Mouse (Mus musculus) midbrain, embryonic 12.5 days (tissue): ENCODE data around the gene Gpatch1. TPM values are rescaled to one million over a fixed set of nuclear protein-coding genes. Genes with fewer than 3 reads are reported as not detected.
"Not testable (repeated sequence)": the region's sequence is repeated elsewhere in the genome, so short reads cannot be mapped to it uniquely, and the experiment has no call there.

Experiments used
- ATAC-seq: fragments of 200-750 bp; cut with Nextera tagmentation; 2 replicates; pipeline ENCODE4 v1.8.0; 2017; ENCODE audit warnings: low read depth, moderate TSS enrichment, moderate library complexity; ENCODE audit not compliant: low FRiP score
- H3K27ac ChIP-seq: fragments of 300-500 bp; sonication (generic); replicated peaks from 2 replicates; pipeline ENCODE4 v1.5.1; 2016; ENCODE audit warnings: mild to moderate bottlenecking
- H3K27me3 ChIP-seq: fragments of 300-500 bp; sonication (generic); 2 replicates; pipeline ENCODE4 v1.6.1; 2016; ENCODE audit warnings: mild to moderate bottlenecking
- H3K36me3 ChIP-seq: fragments of 300-500 bp; sonication (generic); 2 replicates; pipeline ENCODE4 v1.6.1; 2016
- H3K4me1 ChIP-seq: fragments of 300-500 bp; sonication (generic); 2 replicates; pipeline ENCODE4 v1.6.1; 2016
- H3K4me2 ChIP-seq: fragments of 300-500 bp; sonication (generic); replicated peaks from 2 replicates; pipeline ENCODE4 v1.6.1; 2016; ENCODE audit warnings: mild to moderate bottlenecking, moderate library complexity
- H3K4me3 ChIP-seq: fragments of 300-500 bp; sonication (generic); 2 replicates; pipeline ENCODE4 v1.5.1; 2016; ENCODE audit warnings: mild to moderate bottlenecking
- H3K9ac ChIP-seq: fragments of 300-500 bp; sonication (generic); replicated peaks from 2 replicates; pipeline ENCODE4 v1.6.1; 2016; ENCODE audit warnings: mild to moderate bottlenecking, moderate library complexity
- H3K9me3 ChIP-seq: fragments of 300-500 bp; sonication (generic); 2 replicates; pipeline ENCODE4 v1.6.1; 2016; ENCODE audit warnings: mild to moderate bottlenecking
- WGBS: fragments of 180-500 bp; shearing (Covaris S2); methylation state at CpG from one replicate; pipeline ENCODE4 v1.1.7; 2016; 5-methylcytosine and 5-hydroxymethylcytosine counted together
- polyA plus RNA-seq: library from polyadenylated mRNA; unstranded; fragments of >200 nt; fragmentation: Nextera tagmentation; extraction: Ambion mirVana; gene quantifications from 2 replicates; pipeline ENCODE4 v1.2.1, GENCODE M21; 2016

Gene Gpatch1
- polyA plus RNA-seq, 1 experiment from 2014 or later: 19.6 TPM

- H3K4me1 ChIP-seq: peaks cover 18% of the 10 kb centered on the region
- not testable (repeated sequence) for H3K9ac ChIP-seq, H3K27ac ChIP-seq, H3K27me3 ChIP-seq, H3K4me3 ChIP-seq, H3K36me3 ChIP-seq, H3K9me3 ChIP-seq, ATAC-seq, H3K4me2 ChIP-seq
- WGBS: 75% methylated on average over 3 of the region's 3 CpGs
Observed at GRCm38 (mm10) chr7:35319221-35319620, 981 bp upstream of the Gpatch1 start.

DNA sequence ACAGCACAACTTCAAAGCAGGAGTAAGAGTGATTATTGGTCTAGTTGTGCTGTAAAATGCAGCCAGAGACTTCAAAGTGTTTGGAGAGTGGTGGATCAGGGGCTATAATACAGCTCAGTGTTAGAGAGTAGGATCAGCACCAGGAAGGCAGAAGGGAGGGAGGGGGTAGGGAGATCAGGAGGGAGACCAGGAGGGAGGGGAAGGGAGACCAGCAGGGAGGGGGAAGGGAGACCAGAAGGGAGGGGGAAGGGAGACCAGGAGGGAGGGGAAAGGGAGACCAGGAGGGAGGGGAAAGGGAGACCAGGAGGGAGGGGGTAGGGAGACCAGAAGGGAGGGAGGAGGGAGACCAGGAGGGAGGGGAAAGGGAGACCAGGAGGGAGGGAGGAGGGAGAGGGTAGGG is 4.1 kb downstream of the Gpatch1 start:
- no peaks in the 10 kb centered on the region for H3K27me3 ChIP-seq
- ATAC-seq: no peak

DNA sequence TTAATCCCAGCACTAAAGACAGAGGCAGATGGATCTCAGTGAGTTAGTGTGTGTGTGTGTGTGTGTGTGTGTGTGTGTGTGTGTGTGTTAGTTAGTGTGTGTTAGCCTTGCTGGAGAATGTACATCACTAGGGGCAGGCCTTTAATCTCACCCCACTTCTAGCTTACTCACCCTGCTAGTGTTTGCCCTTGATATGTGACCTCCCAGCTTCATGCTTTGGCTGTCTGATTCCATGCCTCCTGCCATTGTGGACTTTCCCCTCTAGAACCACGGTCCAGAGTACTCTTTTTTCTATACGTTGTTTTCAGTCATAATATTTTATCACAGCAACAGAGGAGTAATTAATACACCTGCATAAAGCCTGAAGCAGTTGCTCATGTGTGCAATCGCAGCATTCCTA is 7.0 kb downstream of the Gpatch1 start:
- Histone ChIP-seq H3K27me3 (no peaks in the 10 kb centered on the region), H3K4me1 (peaks cover 3% of the 10 kb centered on the region; the same call in 1 of the 2 replicates), H3K36me3 (peaks cover 34% of the 10 kb centered on the region), H3K9ac (no peak overlapping the region), H3K4me3 (no peak overlapping the region), H3K4me2 (no peak overlapping the region), H3K9me3 (no peaks in the 10 kb centered on the region), H3K27ac (no peak overlapping the region)
- no peak for ATAC-seq
- 94% methylated on average over 3 of the region's 3 CpGs for WGBS

More for the DNA sequence above, 4.1 kb downstream of the Gpatch1 start:
- Histone ChIP-seq H3K4me1 (peaks cover 12% of the 10 kb centered on the region), H3K9ac (no peak overlapping the region), H3K9me3 (no peaks in the 10 kb centered on the region), H3K4me3 (no peak overlapping the region), H3K36me3 (peaks cover 10% of the 10 kb centered on the region), H3K27ac (no peak overlapping the region), H3K4me2 (no peak overlapping the region)

DNA sequence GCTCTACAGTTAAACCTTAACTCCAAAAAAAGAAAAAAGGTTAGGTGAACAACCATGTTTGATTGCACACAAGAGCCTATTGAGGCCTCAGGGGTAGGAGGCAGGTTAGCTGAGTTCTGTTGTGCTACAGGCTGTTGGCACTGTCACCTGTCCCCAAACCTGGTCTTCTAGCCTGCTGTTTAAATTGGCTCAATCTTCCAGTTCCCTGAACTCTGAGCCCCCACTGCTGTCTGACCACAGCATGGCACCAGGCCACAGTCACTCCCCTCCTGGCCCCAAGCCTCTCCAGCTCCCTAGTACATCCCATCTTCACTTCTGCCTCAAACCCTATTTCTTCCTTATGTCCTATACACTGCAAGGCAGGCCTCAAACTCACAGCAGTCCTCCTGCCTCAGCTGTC is 17.4 kb downstream of the Gpatch1 start:
- Histone ChIP-seq H3K36me3 (peaks cover 64% of the 10 kb centered on the region), H3K27ac (no peak overlapping the region), H3K9ac (no peak overlapping the region), H3K27me3 (no peaks in the 10 kb centered on the region), H3K4me3 (no peak overlapping the region), H3K4me1 (no peaks in the 10 kb centered on the region), H3K9me3 (no peaks in the 10 kb centered on the region), H3K4me2 (no peak overlapping the region)
- no peak for ATAC-seq

DNA sequence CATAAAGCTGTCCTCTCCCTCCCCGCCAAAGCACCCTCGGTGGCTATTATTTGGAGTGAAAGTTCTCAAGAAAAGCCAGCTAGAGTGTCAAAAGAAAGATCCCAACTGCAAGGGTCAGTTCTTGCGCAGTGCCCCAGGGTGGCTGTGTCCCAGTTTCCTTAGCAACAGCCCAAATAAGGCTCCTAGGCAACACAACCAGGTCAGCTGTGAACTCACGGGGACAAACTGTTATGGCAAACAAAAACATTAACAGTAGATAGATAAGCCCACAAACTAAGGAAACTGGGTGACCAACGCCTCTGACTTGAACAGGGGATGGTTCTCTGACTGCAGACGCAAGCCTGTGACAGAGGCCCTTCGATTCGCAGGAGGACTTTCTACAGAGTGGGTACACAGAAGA is 18.6 kb downstream of the Gpatch1 start:
- WGBS: 63% methylated on average over 8 of the region's 8 CpGs
- Histone ChIP-seq H3K27me3 (no peaks in the 10 kb centered on the region), H3K4me3 (no peak overlapping the region), H3K4me2 (no peak overlapping the region), H3K27ac (no peak overlapping the region), H3K9ac (no peak overlapping the region), H3K4me1 (no peaks in the 10 kb centered on the region), H3K9me3 (no peaks in the 10 kb centered on the region), H3K36me3 (peaks cover 65% of the 10 kb centered on the region)
- no peak for ATAC-seq

DNA sequence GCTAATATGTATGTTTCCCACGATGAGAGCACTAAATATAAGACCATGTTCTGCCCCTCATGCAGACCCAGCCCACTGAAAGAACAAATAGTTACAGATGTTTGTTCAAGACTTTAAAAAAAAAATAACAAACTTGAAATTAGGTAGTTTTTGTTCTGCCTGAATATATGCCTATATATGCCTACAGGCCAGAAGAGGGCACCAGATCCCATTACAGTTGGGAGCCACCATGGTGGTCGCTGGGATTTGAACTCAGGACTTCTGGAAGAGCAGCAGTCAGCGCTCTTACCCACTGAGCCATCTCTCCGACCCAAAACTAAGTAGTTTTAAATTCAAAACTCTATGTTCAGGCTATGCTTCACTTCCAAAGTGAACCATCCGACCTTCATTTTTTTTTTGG is 20.4 kb downstream of the Gpatch1 start:
- H3K9ac ChIP-seq: no peak overlapping the region
- H3K9me3 ChIP-seq: no peaks in the 10 kb centered on the region
- no peak for ATAC-seq
- H3K27me3 ChIP-seq: no peaks in the 10 kb centered on the region
- peaks cover 71% of the 10 kb centered on the region for H3K36me3 ChIP-seq
- no peak overlapping the region for H3K4me3 ChIP-seq
- H3K4me2 ChIP-seq: no peak overlapping the region
- no peak overlapping the region for H3K27ac ChIP-seq
- 92% methylated on average over 5 of the region's 5 CpGs for WGBS
- no peaks in the 10 kb centered on the region for H3K4me1 ChIP-seq

DNA sequence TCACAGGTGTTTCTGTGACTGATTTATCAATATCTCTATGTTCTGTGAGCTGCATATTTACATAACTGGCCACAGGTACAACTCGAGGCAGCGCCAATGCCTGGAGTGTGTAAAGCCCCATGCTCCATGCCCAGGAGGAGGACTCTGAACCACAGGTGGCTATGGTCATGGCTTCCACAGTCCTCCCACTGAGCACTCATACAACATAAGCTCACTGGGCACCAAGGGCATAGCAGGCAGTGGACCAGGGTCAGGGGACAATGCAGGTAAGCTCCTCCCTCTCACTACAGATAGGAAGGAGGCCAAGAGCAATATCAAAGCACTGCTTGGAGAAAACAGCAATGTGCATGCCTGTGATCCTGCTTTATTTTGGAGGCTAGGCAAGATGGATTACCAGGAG is 22.6 kb downstream of the Gpatch1 start:
- no peak overlapping the region for H3K27ac ChIP-seq
- WGBS: 91% methylated on average over 2 of the region's 2 CpGs
- ATAC-seq: no peak
- H3K4me3 ChIP-seq: no peak overlapping the region
- no peaks in the 10 kb centered on the region for H3K27me3 ChIP-seq
- H3K9me3 ChIP-seq: no peaks in the 10 kb centered on the region
- H3K9ac ChIP-seq: no peak overlapping the region
- H3K4me1 ChIP-seq: no peaks in the 10 kb centered on the region
- H3K36me3 ChIP-seq: peaks cover 71% of the 10 kb centered on the region
- no peak overlapping the region for H3K4me2 ChIP-seq

- 90% methylated on average over 13 of the region's 13 CpGs for whole genome bisulfite sequencing
- Histone ChIP-seq H3K9ac (no peak overlapping the region), H3K4me3 (no peak overlapping the region), H3K9me3 (no peaks in the 10 kb centered on the region), H3K27ac (no peak overlapping the region), H3K4me2 (no peak overlapping the region), H3K4me1 (no peaks in the 10 kb centered on the region), H3K27me3 (no peaks in the 10 kb centered on the region), H3K36me3 (peaks cover 77% of the 10 kb centered on the region)
- no peak for ATAC-seq
Observed at GRCm38 (mm10) chr7:35293464-35293863, 24.8 kb downstream of the Gpatch1 start.

DNA sequence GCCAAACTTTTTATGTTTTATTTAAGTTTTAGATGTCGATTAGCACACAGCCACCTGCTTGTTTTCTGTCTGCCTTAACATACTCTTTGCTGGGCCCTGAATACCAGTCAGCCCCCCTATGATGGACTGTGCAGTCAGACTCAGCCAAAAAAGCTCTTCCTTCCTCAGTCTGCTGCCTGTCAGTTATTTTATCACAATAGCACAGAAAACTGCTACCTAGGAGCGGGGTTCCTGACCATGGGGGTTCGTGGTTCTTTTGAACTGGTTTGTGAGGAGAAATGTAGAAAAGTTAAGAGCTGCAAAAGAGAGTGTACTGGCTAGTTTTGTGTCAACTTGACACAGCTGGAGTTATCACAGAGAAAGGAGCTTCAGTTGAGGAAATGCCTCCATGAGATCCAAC is 39.3 kb downstream of the Gpatch1 start:
- H3K4me2 ChIP-seq: no peak overlapping the region
- no peak for ATAC-seq
- H3K27me3 ChIP-seq: no peaks in the 10 kb centered on the region
- no peak overlapping the region for H3K4me3 ChIP-seq
- H3K27ac ChIP-seq: no peak overlapping the region
- H3K9me3 ChIP-seq: peaks cover 30% of the 10 kb centered on the region
- H3K36me3 ChIP-seq: peaks cover 90% of the 10 kb centered on the region
- peaks cover 6% of the 10 kb centered on the region for H3K4me1 ChIP-seq
- WGBS: 85% methylated on average over 3 of the region's 3 CpGs
- H3K9ac ChIP-seq: no peak overlapping the region

GRCm38 (mm10) chr7:35277433-35277832 is 40.8 kb downstream of the Gpatch1 start:
- no peaks in the 10 kb centered on the region for H3K27me3 ChIP-seq
- H3K9me3 ChIP-seq: peaks cover 30% of the 10 kb centered on the region
- peak; percentile 75 for ATAC-seq
- peaks cover 6% of the 10 kb centered on the region for H3K4me1 ChIP-seq
- no peak overlapping the region for H3K4me3 ChIP-seq
- WGBS: 42% methylated on average over 4 of the region's 4 CpGs
- H3K36me3 ChIP-seq: peaks cover 76% of the 10 kb centered on the region
- no peak overlapping the region for H3K4me2 ChIP-seq
- no peak overlapping the region for H3K9ac ChIP-seq
- H3K27ac ChIP-seq: peak overlapping the region; percentile 30; the same call in 1 of the 2 replicates

DNA sequence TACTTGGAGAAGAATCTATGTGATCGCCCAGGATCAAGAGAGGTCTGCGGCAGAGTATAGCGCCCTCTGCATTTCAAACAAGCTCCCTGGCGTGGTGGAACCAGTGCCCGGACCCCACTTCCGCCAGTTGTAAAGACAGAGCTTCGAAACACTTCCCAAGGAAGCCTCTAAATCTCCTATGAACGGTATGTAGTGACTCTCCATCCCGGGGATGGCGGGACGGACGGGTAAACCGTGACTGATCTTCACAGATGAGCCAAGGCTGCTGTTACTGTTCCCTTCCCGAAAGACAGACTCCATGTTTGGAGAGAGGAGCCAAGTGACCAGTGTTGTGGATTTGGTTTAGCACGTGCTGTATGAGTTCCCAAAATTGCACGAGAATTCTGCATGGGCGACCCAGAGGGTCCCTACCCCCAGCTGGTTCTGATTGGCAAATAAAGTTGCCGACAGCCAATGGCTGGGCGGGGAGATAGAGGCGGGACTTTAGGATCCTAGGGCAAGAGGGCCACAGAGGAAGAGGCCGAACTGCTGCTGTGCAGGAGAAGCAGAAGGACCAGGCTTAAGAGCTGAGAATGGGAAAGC is 48.7 kb downstream of the Gpatch1 start:
- no peak overlapping the region for H3K9ac ChIP-seq
- peak overlapping the region; percentile 34 for H3K4me3 ChIP-seq
- H3K27ac ChIP-seq: no peak overlapping the region
- no peaks in the 10 kb centered on the region for H3K4me1 ChIP-seq
- H3K4me2 ChIP-seq: peak overlapping the region; percentile 59
- H3K27me3 ChIP-seq: no peaks in the 10 kb centered on the region
- ATAC-seq: peak; percentile 78
- peaks cover 4% of the 10 kb centered on the region for H3K36me3 ChIP-seq
- peaks cover 4% of the 10 kb centered on the region for H3K9me3 ChIP-seq
- WGBS: 11% methylated on average over 21 of the region's 21 CpGs

DNA sequence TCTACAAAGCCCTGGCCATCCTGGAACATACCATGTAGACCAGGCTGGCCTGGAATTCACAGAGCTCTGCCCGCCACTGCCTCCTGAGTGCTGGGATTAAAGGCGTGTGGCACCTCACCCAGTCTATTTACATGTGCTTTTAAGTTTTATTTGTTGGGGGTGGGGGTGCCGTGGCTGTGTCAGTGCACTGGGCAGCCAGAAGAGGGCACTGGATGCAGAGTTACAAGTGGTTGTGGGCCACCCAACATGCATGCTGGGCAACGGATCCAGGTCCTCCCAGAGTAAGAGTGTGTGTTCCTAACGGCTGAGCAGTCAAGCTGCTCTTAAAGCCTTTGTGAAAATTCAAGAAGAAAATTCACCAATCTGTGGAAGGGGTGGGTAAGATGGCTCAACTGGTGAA is 50.4 kb downstream of the Gpatch1 start:
- Histone ChIP-seq H3K27ac (no peak overlapping the region), H3K4me3 (no peak overlapping the region), H3K4me1 (no peaks in the 10 kb centered on the region), H3K9ac (no peak overlapping the region), H3K36me3 (no peaks in the 10 kb centered on the region), H3K9me3 (no peaks in the 10 kb centered on the region), H3K4me2 (no peak overlapping the region), H3K27me3 (peaks cover 10% of the 10 kb centered on the region; the same call in 1 of the 2 replicates)
- ATAC-seq: no peak
- WGBS: 73% methylated on average over 5 of the region's 5 CpGs

DNA sequence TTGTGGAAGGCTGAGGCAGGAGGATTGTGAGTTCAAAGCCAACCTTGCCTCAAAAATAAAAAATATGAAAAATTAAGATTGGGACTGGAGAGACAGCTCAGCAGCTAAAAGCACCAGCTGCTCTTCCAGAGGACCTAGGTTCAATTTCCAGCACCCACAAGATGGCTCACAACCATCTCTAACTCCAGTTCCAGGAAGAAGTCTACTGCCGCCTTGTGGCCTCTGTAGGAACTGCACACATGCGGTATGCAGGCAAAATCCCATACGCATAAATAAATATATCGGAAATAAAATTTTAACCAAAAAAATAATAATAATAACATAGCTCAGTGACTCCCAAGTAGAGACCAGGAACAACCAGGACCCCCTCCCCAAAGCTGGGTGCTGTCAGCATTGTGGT is 51.6 kb downstream of the Gpatch1 start:
- WGBS: 71% methylated on average over 4 of the region's 4 CpGs
- Histone ChIP-seq H3K9ac (no peak overlapping the region), H3K4me3 (no peak overlapping the region), H3K27me3 (peaks cover 10% of the 10 kb centered on the region; the same call in 1 of the 2 replicates), H3K36me3 (no peaks in the 10 kb centered on the region), H3K9me3 (no peaks in the 10 kb centered on the region), H3K4me1 (no peaks in the 10 kb centered on the region), H3K4me2 (no peak overlapping the region), H3K27ac (no peak overlapping the region)
- ATAC-seq: no peak
